Mouse (Mus musculus): ENCODE results near the gene Tle2. TPM values are rescaled to one million over a fixed set of nuclear protein-coding genes. Genes with fewer than 3 reads are reported as not detected.

Tle2 gene
- polyA plus RNA-seq, 1 experiment, result 18.9 TPM

DNA sequence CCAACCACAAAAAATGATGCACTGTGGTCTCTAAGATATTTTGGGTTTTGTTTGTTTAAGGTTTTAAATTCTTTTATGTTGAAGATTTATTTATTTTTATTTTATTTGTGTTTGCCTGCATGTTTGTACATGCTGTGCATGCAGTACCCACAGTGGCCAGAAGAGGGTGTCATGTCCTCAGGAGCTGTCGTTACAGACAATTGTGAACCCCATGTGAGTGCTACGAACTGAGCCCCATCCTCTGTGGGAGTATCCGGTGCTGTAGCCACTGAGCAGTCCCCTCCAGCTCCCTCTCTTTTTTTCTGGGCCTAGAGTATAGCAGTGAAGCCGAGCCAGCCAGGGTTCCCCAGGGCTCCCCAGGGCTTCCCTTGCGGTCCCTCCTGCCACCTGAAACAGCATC, 21.1 kb upstream of the Tle2 start:
- peaks cover 43% of the 10 kb centered on the region for H3K4me1 ChIP-seq
- H3K36me3 ChIP-seq (replicated peaks; ENCODE audit: low read length), result no peaks in the 10 kb centered on the region
- H3K27me3 ChIP-seq (replicated peaks), result no peaks in the 10 kb centered on the region
- no peak for TF ChIP-seq GATA1 (IDR thresholded peaks at IDR 0.05; ENCODE audit: borderline replicate concordance, low read length)
- TF ChIP-seq FLI1 (IDR thresholded peaks at IDR 0.05; ENCODE audit: low read length), result no peak
- H3K9me3 ChIP-seq, result peaks cover 4% of the 10 kb centered on the region; the same call in 1 of the 2 replicates
- no peak overlapping the region for H3K4me3 ChIP-seq (replicated peaks)

DNA sequence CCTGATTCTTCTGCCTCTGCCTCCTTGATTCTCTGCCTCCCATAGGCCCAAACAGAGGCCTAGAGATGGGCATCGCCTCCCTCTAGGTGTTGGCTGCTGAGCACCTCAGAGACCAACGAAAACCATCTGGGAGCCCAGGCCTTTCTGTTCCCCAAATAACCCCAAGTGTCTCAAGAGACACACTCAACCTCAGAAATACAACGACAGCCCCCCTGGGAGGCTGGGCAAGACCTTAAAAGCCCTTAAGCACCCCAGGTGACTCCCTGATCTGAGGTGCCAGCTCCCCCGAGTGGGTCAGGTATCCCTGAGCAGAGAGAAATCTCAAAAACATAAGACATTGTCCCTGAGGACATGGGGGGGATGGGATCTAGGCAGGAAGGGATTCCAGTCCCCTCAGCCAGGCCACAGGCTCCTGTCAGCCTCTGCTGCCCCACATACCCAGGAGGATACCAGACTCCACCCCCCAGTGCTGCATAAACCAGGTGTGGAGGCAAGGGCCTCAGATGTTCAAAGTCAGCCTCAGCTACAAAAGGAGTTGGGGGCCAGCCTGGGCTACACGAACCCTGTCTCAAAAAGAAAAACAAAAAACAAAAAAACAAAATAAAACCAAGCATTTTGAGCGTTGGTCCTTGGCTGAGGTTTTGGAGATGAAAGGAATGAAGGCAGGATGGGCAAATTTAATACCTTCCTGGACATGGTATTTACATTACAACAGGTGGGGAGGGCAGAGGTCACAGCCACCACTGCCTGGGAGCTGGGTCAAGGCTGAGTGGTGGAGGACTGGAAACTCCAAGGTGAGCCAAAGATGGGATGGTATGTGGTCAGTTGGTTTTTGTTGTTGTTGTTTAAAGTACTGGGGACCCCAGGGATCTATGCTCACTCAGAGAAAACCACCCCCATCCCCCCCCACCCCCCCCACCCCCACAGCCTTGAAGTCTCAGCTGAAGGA, 20.3 kb upstream of the Tle2 start:
- TF ChIP-seq GATA1 (IDR thresholded peaks at IDR 0.05; ENCODE audit: borderline replicate concordance, low read length) (no peak), FLI1 (IDR thresholded peaks at IDR 0.05; ENCODE audit: low read length) (no peak)
- Histone ChIP-seq H3K27me3 (replicated peaks) (no peaks in the 10 kb centered on the region), H3K4me1 (peaks cover 44% of the 10 kb centered on the region), H3K36me3 (replicated peaks; ENCODE audit: low read length) (no peaks in the 10 kb centered on the region), H3K9me3 (peaks cover 4% of the 10 kb centered on the region; the same call in 1 of the 2 replicates), H3K4me3 (replicated peaks) (no peak overlapping the region)

DNA sequence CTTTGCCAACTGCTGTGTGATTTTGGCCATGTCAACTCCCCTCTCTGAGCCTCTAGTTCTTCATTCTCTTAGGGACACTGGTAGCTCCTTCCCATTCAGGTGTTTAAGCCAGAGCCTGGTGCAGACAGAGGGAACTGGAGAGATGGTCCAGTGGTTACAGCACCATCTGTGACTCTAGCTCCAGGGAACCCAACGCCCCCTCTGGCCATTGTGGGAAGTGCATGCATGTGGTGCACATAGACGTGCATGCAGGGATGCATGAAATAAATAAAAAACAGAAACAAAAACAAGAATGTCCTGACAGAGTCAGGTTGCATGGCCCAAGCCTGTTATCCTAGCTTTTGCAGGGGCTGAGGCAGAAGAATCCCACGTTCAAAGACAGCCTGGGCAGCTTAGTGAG, 18.1 kb upstream of the Tle2 start:
- H3K36me3 ChIP-seq (replicated peaks; ENCODE audit: low read length), result peaks cover 3% of the 10 kb centered on the region
- no peaks in the 10 kb centered on the region for H3K27me3 ChIP-seq (replicated peaks)
- peaks cover 4% of the 10 kb centered on the region; the same call in 1 of the 2 replicates for H3K9me3 ChIP-seq
- H3K4me1 ChIP-seq, result peaks cover 33% of the 10 kb centered on the region
- TF ChIP-seq FLI1 (IDR thresholded peaks at IDR 0.05; ENCODE audit: low read length) (no peak), GATA1 (IDR thresholded peaks at IDR 0.05; ENCODE audit: borderline replicate concordance, low read length) (no peak)
- no peak overlapping the region for H3K4me3 ChIP-seq (replicated peaks)

DNA sequence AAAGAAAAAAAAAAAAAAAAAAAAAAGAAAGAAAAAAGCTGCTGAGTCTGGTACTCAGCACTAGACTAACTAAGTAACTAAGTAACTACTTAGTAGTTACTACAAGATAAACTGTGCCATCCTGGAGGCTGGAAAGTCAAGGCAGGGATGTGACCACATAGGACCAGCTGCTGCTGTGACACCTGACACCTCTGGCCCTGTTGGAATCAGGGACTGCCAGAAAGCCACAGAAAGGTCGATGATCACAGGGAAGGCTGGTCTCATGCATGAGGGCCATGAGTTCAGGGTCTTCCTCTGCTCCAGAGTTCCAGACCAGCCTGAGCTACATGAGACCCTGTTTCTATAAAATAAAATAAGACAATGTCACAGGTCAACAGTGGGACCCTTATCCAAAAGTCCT, 16.9 kb upstream of the Tle2 start:
- H3K4me1 ChIP-seq, result peaks cover 32% of the 10 kb centered on the region
- peaks cover 4% of the 10 kb centered on the region; the same call in 1 of the 2 replicates for H3K9me3 ChIP-seq
- H3K27me3 ChIP-seq (replicated peaks), result no peaks in the 10 kb centered on the region
- peaks cover 15% of the 10 kb centered on the region for H3K36me3 ChIP-seq (replicated peaks; ENCODE audit: low read length)
- H3K4me3 ChIP-seq (replicated peaks), result no peak overlapping the region
- TF ChIP-seq GATA1 (IDR thresholded peaks at IDR 0.05; ENCODE audit: borderline replicate concordance, low read length), result no peak
- TF ChIP-seq FLI1 (IDR thresholded peaks at IDR 0.05; ENCODE audit: low read length), result no peak

DNA sequence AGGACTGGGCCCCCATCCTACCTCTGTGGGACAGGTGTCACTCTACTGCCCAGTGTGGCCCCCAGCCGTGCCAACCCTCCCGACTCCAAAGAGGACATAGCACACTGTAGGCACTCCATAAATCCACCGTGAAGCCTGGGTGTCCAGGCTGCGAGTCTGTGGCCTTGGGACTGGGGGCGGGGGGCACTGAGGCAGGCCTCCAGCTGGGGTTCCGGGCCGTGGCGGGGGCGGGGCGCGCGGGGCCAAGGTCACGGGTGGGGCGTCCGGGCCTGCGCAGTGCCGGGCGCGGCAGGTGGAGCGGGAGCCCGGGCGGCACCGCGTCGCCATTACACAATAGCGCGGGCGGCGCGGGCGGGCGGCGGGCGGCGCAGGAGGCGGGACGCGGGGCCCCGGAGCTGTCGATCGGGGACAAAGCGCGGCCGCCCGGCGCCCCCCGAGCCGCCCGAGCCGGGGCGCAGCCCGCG, 15.2 kb upstream of the Tle2 start, which contains the start of gene Aes:
Aes (plus strand) TSS at position 326 of the 464 bp plus-strand sequence.
- Histone ChIP-seq H3K4me1 (peaks cover 49% of the 10 kb centered on the region), H3K27me3 (replicated peaks) (no peaks in the 10 kb centered on the region), H3K4me3 (replicated peaks) (peak within 1 kb of the TSS; percentile 99), H3K9me3 (no peaks in the 10 kb centered on the region), H3K36me3 (replicated peaks; ENCODE audit: low read length) (peaks cover 32% of the 10 kb centered on the region)
- no peak for TF ChIP-seq FLI1 (IDR thresholded peaks at IDR 0.05; ENCODE audit: low read length)
- TF ChIP-seq GATA1 (IDR thresholded peaks at IDR 0.05; ENCODE audit: borderline replicate concordance, low read length), result no peak

DNA sequence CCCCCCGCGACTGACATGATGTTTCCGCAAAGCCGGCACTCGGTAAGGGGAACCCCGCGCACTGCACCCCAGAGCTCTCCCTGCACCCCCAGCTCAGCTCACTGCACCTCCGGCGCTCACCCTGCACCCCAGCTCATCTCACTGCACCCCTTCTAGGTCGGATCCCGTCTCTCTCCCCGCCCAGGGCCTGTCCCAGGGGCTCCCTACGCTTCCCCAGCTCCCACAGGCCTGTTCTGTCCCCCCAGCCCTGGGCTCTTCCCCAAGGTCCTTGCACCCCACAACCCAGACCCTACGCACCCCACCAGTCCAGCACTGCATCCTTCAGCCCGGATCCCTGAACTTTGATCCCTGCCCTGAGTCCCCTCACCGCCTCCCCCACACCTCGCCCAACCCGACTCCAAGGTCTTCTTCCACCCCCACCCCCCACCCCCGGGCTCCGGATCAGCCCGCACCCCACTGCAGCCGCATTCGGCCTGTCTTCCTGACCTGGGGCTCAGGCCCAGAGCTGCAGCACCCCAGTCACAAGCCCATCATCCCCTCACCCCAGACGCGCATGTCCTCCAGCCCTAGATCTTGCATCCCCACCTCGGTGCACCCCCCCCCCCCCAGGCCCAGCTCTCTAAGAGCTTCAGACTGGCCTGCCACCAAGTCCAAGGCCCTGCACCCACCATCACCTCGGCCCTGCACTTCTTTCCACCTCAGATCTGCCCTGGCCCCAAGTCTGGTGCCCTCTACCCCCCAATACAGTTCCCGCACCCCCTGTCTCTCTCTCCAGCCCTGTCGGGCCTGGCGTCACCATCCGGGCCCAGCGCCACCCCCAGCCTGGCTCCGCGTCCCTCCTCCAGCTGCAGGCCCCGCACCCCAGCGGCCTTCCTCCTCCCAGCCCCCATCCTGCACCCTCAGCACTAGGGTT, 14.5 kb upstream of the Tle2 start:
- Histone ChIP-seq H3K4me3 (replicated peaks) (peak overlapping the region; percentile 99), H3K36me3 (replicated peaks; ENCODE audit: low read length) (peaks cover 39% of the 10 kb centered on the region), H3K27me3 (replicated peaks) (no peaks in the 10 kb centered on the region), H3K9me3 (no peaks in the 10 kb centered on the region), H3K4me1 (peaks cover 55% of the 10 kb centered on the region)
- TF ChIP-seq GATA1 (IDR thresholded peaks at IDR 0.05; ENCODE audit: borderline replicate concordance, low read length) (no peak), FLI1 (IDR thresholded peaks at IDR 0.05; ENCODE audit: low read length) (no peak)

DNA sequence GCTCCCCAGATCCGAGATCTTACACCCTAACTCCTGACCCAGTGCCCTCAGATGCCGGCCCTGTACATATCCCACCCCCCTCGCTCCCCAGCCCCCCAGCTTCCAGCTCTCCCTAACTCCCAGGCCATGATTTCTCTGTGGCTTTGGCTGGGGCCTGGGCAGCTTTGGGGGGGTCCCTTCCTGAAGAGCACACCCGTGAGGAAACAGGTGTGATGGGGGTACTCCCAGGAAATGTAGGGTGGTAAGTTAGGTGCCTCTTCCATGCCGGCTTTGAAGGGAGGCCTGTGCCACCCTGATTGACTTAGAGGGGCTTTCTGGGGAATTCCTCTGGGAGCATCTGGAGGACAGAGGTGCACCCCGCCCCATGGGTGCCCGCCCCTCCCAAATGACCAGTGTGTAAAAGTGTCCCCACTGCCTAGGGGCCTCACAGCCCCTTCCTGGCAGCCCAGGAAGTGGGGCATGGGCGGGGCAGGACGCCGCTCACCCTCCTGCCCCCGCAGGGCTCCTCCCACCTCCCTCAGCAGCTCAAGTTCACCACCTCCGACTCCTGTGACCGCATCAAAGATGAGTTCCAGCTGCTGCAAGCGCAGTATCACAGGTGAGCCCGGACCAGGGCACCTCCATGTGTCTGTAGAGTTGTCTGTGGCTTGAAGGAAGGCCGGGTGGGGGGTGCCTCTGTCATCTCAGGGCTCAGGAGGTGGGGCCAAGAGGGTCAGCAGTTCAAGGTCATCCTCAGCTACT, 13.5 kb upstream of the Tle2 start:
- H3K27me3 ChIP-seq (replicated peaks), result no peaks in the 10 kb centered on the region

DNA sequence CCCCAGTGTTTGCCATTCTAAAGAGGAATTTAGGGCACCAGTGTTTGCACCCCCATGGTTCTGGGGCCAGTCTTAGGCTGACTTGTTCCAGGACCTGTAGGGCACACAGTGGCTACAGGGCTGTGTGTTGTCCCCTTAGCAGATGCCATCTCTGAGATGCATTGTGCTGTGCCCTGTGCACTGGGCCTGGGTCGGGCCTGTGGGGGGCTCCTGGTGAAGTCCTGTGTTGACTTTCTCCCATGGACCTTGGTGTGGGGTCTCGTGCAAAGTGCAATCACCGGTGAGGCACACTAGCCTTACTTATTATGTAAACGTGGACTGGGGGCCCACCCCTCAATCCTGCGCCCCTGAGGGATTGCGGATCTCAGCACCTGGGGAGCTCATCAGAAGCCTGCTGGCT, 11.9 kb upstream of the Tle2 start:
- H3K4me3 ChIP-seq (replicated peaks), result peak overlapping the region; percentile 46

More for the DNA sequence above, 13.5 kb upstream of the Tle2 start:
- H3K9me3 ChIP-seq, result no peaks in the 10 kb centered on the region
- peaks cover 49% of the 10 kb centered on the region for H3K36me3 ChIP-seq (replicated peaks; ENCODE audit: low read length)
- peaks cover 64% of the 10 kb centered on the region for H3K4me1 ChIP-seq
- TF ChIP-seq FLI1 (IDR thresholded peaks at IDR 0.05; ENCODE audit: low read length) (no peak), GATA1 (IDR thresholded peaks at IDR 0.05; ENCODE audit: borderline replicate concordance, low read length) (no peak)
- H3K4me3 ChIP-seq (replicated peaks), result peak overlapping the region; percentile 99

DNA sequence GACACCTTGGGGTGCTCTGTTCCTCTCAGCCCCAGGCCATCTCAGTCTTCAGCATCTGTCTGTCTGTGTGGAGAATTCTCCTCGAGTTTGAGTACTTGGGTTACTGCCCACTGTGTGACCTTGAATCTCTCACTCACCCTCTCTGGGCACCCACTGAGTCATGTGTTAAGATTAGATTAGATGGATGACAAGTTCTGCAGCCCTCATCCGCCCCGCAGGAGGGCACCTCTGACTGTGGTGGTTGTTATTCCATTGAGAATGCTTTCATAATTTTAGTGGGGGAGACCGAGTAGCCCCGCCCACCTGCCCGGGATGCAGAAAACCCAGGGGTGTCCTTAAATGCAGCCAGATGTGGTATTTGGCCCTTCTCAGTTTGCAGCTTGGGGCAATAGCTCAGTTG, 10.9 kb upstream of the Tle2 start:
- Histone ChIP-seq H3K4me1 (peaks cover 70% of the 10 kb centered on the region), H3K9me3 (no peaks in the 10 kb centered on the region), H3K27me3 (replicated peaks) (no peaks in the 10 kb centered on the region), H3K4me3 (replicated peaks) (no peak overlapping the region), H3K36me3 (replicated peaks; ENCODE audit: low read length) (peaks cover 68% of the 10 kb centered on the region)
- no peak for TF ChIP-seq GATA1 (IDR thresholded peaks at IDR 0.05; ENCODE audit: borderline replicate concordance, low read length)
- TF ChIP-seq FLI1 (IDR thresholded peaks at IDR 0.05; ENCODE audit: low read length), result no peak

More for the DNA sequence above, 11.9 kb upstream of the Tle2 start:
- TF ChIP-seq FLI1 (IDR thresholded peaks at IDR 0.05; ENCODE audit: low read length) (no peak), GATA1 (IDR thresholded peaks at IDR 0.05; ENCODE audit: borderline replicate concordance, low read length) (no peak)
- Histone ChIP-seq H3K27me3 (replicated peaks) (no peaks in the 10 kb centered on the region), H3K4me1 (peaks cover 68% of the 10 kb centered on the region), H3K9me3 (no peaks in the 10 kb centered on the region), H3K36me3 (replicated peaks; ENCODE audit: low read length) (peaks cover 64% of the 10 kb centered on the region)
